Mouse (Mus musculus) adrenal gland, adult 10 weeks (tissue): ENCODE data around the gene Ube2b. TPM values are rescaled to one million over a fixed set of nuclear protein-coding genes. Genes with fewer than 3 reads are reported as not detected.

Experiments used
- polyA plus RNA-seq: library from polyadenylated mRNA; stranded (reverse); fragments of 350-450 nt; fragmentation: Illumina TruSeq; extraction: RNeasy Lipid Tissue Mini Kit (QIAGEN cat#74804); gene quantifications from one replicate; pipeline ENCODE4 v1.2.3, GENCODE M21; 2014; ENCODE audit warnings: low read depth, low replicate concordance

Gene Ube2b
- 460 TPM for polyA plus RNA-seq

DNA sequence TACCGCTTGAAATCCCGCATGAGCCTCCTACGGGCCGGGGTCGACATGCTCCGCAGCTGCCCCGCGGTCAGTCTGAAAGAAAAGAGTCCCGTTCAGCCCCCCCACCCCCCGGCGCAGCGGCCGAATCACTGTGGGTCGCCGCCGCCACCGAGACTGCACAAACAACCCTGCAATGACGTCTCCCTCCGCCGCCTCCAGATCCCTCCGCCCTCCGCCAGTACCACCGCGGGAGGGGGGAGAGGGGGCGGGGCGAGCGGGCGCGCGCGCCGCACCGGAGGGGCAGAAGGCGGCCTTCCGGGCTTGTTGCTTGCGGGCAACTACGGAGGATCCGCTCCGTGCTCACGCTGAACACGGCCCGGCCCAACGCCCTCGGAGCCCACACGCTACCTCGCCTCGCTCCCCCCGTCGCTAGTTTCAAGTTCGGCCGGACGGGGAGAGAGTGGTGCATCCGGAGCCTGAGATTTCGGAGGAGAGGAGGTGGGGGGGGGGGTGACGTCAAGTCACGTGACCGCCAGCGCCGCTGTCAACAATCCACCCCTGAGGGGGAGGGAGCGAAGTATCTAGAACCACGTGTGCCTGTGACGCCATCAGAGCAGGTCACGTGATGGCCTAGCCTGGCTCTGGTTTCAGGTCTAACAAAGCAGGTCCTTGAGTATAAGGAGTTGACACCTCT lies at the start of gene Ube2b:
Gene Ube2b (minus strand): TSS at position 473 of the 673 bp plus-strand sequence.

DNA sequence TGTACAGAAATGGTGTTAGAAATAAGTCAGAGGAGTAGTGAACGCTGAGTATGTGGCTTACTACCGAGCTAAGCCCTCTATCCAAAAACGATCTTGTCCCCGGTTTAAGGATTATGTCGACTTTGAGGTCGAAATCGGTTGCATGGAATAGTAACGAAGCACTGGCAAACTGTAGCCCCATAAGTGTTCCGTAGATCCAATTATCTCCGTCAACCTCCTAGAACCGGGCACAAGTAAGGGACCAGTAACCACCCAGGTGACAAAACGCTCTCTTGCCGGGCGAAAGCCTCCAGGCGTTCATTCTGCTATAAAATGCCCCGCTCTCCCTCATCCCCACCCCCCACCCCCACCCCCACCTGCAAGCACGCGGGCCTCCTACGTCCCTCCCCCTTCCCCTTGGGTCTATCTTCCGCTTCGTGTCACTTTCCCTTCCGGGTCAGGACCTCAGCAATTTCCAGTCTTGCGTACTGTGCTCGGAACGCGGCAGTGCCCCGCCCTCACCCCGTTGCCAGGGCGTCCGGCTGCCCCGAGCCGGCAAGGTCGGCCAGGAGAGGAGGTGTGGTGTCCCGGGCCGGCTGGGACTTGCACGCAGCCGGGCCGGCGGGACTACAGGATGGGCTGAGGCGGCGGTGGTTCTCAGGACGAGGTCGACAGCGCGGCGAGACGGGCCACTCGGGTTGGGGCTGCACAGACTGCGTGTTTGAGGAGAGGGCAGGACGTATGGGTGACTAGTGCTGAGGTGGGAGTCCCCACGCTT lies 3.4 kb upstream of the Ube2b start, which contains the start of gene Cdkl3:
Gene Cdkl3 (plus strand): TSS at position 450 of the 757 bp plus-strand sequence.

DNA sequence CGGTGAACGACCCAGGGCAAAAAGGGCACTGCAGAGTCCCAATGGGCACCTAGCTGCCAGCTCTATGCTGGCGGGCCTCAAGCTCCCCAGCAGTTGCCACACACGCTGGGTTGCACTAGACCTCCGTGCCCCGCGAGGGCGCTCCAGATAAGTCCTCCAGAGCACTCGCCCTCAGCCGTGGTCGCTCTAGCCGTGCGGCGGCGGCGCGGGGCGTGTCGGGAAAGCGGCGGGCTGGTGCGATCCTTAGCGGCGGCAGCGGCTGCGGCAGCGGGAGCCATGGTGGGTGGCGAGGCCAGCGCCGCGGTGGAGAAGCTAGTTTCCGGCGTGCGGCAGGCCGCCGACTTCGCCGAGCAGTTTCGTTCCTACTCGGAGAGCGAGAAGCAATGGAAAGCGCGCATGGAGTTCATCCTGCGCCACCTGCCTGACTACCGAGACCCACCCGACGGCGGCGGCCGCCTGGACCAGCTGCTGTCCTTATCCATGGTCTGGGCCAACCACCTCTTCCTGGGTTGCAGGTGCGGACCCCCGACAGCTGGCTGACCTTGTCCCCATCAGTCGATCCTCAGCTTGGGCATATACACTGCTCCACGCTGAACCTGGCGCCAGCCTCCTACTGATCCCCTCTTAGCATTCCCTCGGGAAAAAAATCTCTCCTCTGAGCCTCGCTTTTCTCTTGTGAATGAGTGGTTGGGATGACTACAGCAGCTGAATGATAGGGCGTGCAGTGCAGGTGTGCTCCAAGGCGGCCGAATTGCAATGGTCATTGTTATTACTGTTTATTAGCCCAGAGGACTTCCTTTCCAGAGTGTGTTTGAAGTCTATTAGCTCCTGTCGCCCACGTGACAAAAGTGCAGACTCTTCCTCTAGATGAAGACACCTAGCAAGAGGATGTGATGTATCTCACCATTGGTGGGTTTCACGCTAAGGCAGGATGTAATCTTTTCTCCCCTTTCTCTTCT lies 32.8 kb downstream of the Ube2b start, which contains the start of gene Cdkn2aipnl:
Gene Cdkn2aipnl (plus strand): TSS at position 219 of the 959 bp plus-strand sequence.

Other genes with a start within 250 kb of the Ube2b start
- 41.9 TPM for gene Sec24a, start 237.1 kb downstream of the Ube2b start, polyA plus RNA-seq
- 341 TPM for gene Sar1b, start 237.1 kb downstream of the Ube2b start, polyA plus RNA-seq
- gene Jade2, start 143.1 kb downstream of the Ube2b start, polyA plus RNA-seq, result 6.2 TPM
- gene Cdkn2aipnl, start 33.1 kb downstream of the Ube2b start, polyA plus RNA-seq, result 26.1 TPM
- 9.0 TPM for gene Cdkl3, start 3.5 kb upstream of the Ube2b start, polyA plus RNA-seq
- gene Ppp2ca, start 97.9 kb upstream of the Ube2b start, polyA plus RNA-seq, result 201 TPM
- not detected for gene Olfr1373, start 144.8 kb upstream of the Ube2b start, polyA plus RNA-seq
- gene Olfr1371, start 213.2 kb upstream of the Ube2b start, polyA plus RNA-seq, result not detected
- gene Skp1a, start 231.2 kb upstream of the Ube2b start, polyA plus RNA-seq, result 1,778 TPM